Mouse (Mus musculus): Measurements from ENCODE around the gene Tert.

DNA sequence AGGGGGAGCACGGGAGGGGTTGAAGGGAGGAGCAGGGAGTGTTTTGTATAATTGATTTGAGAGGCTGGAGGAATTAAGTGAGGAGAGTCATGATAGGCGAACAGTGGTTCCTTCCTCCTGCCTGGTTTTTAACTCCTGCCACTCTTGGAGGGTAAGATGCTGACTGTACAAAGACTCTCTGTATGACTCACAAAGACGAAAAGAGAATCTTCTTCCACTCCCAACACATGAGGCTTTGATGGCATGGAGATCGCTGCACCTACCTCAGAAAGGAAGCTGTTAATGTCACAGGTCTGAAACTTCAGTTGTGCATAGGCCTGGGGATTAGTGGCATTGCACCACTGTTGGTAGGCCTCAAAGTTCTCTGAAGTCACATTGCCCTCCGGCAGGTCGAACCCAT is 58.8 kb downstream of the Tert start:
- TF ChIP-seq CTCF (IDR thresholded peaks at IDR 0.05) (no peak), EP300 (IDR thresholded peaks at IDR 0.05; ENCODE audit: insufficient read depth, low read depth, low read length) (no peak), POLR2A (IDR thresholded peaks at IDR 0.05; ENCODE audit: insufficient read depth, low read depth, low read length) (no peak)
